Mouse (Mus musculus) cerebellum, adult 8-10 months (tissue): ENCODE measurements around the gene Cfap70.

ENCODE experiments used
- DNase-seq: peaks from one replicate; pipeline ENCODE4 v3.0.0; 2022

The Cfap70 gene

GRCm38 (mm10) chr14:20422257-20422656 is 29.8 kb downstream of the Cfap70 start:
- no peak for DNase-seq

GRCm38 (mm10) chr14:20400071-20400470 is 52.0 kb downstream of the Cfap70 start:
- no peak for DNase-seq

GRCm38 (mm10) chr14:20398864-20399263 is 53.2 kb downstream of the Cfap70 start:
- no peak for DNase-seq

- DNase-seq, result no peak
Observed at GRCm38 (mm10) chr14:20397220-20397619, 54.8 kb downstream of the Cfap70 start.

- peak; percentile 93 for DNase-seq
Observed at GRCm38 (mm10) chr14:20393205-20393913, 58.7 kb downstream of the Cfap70 start, which contains the start of gene Mrps16. TSS of gene Mrps16 (minus strand) at chr14:20393634.

- no peak for DNase-seq
Observed at GRCm38 (mm10) chr14:20392326-20392725, 59.7 kb downstream of the Cfap70 start.

GRCm38 (mm10) chr14:20389446-20390079 is 62.5 kb downstream of the Cfap70 start:
- no peak for DNase-seq

- DNase-seq, result peak; percentile 94
Observed at GRCm38 (mm10) chr14:20388441-20389129, 63.4 kb downstream of the Cfap70 start, which contains the start of gene Dnajc9. TSS of gene Dnajc9 (minus strand) at chr14:20388910.

GRCm38 (mm10) chr14:20379753-20380430 is 72.1 kb downstream of the Cfap70 start:
- no peak for DNase-seq

- DNase-seq, result no peak
Observed at GRCm38 (mm10) chr14:20379087-20379640, 72.9 kb downstream of the Cfap70 start.

- peak; percentile 29 for DNase-seq
Observed at GRCm38 (mm10) chr14:20378313-20379061, 73.5 kb downstream of the Cfap70 start.

- no peak for DNase-seq
Observed at GRCm38 (mm10) chr14:20377112-20377521, 74.9 kb downstream of the Cfap70 start.

- no peak for DNase-seq
Observed at GRCm38 (mm10) chr14:20371854-20372253, 80.2 kb downstream of the Cfap70 start.

GRCm38 (mm10) chr14:20370798-20371197 is 81.2 kb downstream of the Cfap70 start:
- DNase-seq, result no peak

- no peak for DNase-seq
Observed at GRCm38 (mm10) chr14:20368271-20368670, 83.8 kb downstream of the Cfap70 start.

GRCm38 (mm10) chr14:20363230-20363629 is 88.8 kb downstream of the Cfap70 start:
- DNase-seq, result no peak

- DNase-seq, result peak; percentile 92
Observed at GRCm38 (mm10) chr14:20347991-20348541, 104.0 kb downstream of the Cfap70 start, which contains the start of the genes Ecd and Fam149b. TSS of gene Ecd (minus strand) at chr14:20348121. TSS of gene Fam149b (plus strand) at chr14:20348162.

GRCm38 (mm10) chr14:20347441-20347990 is 104.5 kb downstream of the Cfap70 start:
- no peak for DNase-seq

GRCm38 (mm10) chr14:20345885-20346284 is 106.1 kb downstream of the Cfap70 start:
- no peak for DNase-seq
